Mouse (Mus musculus) frontal cortex, postnatal 25 days (tissue): Measurements from ENCODE around the gene Slc36a1.

Experiments
- DNase-seq, 2 experiments: peaks; one replicate each; pipeline ENCODE4 v3.0.0; 2022; ENCODE audit warnings: low spot score in 2 of 2

Gene Slc36a1

DNA sequence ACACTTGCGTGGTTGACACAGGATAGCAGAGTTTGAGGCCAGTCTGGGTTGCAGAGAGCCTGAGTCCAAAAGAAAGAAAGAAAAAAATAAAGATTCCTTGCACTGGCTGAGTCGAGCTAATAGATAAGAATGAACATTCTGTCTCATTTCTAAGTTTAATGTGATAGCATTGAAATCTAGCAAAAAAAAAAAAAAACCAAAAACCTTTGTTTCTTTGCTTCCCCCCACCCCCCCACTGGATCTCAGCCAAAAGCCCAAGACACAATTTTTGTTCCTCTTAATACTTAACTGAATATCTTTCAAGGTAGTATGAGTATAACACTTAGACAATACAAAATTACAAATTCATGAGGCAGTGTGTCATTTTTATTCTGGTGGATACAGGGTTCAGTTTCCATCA, 4.9 kb downstream of the Slc36a1 start:
- DNase-seq = no peak

GRCm38 (mm10) chr11:55209626-55210353, 5.6 kb downstream of the Slc36a1 start:
- no peak for DNase-seq

DNA sequence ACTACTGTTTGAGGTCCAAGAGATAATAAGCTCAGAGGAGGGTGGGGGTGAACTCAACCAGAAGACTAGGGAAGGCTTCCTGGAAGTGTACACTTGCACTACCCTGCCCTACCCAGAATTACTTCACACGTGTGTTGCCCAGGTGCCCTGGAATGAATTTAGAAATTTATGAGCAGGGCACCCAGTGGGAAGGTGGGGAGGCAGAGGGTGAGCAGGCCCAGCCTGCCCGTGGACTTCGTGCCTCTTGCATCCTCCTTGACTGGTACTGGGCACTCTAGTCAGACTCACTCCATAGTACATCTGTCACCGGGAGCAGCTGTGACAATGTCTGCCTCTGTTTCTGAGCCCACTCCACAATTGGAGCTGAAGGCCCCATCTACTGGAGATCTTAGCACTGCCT, 9.4 kb downstream of the Slc36a1 start:
- DNase-seq = no peak

- no peak for DNase-seq
These were observed 10.0 kb downstream of the Slc36a1 start for GRCm38 (mm10) chr11:55214161-55214560.

GRCm38 (mm10) chr11:55214978-55215377, 10.8 kb downstream of the Slc36a1 start:
- DNase-seq = no peak

- DNase-seq = no peak
These were observed 11.9 kb downstream of the Slc36a1 start for GRCm38 (mm10) chr11:55216061-55216460.

GRCm38 (mm10) chr11:55216830-55217229, 12.7 kb downstream of the Slc36a1 start:
- DNase-seq = no peak

DNA sequence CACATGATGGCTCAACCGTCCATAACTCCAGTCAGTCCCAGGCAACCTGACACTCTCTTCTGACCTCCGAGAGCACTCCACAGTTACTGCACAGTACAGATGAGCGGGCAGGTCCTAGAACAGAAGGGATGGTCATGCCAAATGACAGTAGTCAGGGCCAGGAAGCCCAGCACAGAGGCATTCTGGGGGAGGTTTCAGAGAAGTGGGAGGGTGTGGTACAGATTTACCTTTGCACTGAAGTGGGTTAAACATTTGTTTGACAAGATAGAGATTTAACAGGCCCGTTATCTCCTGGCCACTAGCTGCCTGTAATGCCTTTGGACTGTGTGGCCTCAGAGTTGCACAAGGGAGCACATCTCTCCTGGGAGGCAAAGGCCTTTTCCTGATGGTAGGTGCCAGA, 13.3 kb downstream of the Slc36a1 start:
- DNase-seq = no peak

GRCm38 (mm10) chr11:55217880-55218279, 13.7 kb downstream of the Slc36a1 start:
- no peak for DNase-seq

DNA sequence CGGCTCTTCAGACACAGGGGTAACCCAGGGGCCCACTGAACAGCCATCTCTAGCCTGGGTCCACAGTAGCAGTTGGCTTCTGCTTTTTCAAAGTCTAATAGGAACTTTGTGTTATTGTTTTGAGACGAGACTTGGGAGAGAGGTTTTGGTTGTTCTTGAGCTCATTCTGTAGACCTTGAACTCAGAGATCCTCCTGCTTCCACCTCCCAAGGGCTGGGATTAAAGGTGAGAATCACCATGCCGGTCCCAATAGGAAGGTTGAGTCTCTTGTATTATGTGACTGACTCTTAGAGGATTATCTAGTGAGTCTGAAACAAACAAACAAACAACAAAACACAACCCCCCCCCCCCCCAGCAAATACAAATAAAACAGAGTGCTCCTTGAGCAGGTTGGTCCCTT, 14.3 kb downstream of the Slc36a1 start:
- no peak for DNase-seq

GRCm38 (mm10) chr11:55221306-55221705, 17.2 kb downstream of the Slc36a1 start:
- no peak for DNase-seq

- DNase-seq = no peak
These were observed 26.9 kb downstream of the Slc36a1 start for GRCm38 (mm10) chr11:55231034-55231433.

DNA sequence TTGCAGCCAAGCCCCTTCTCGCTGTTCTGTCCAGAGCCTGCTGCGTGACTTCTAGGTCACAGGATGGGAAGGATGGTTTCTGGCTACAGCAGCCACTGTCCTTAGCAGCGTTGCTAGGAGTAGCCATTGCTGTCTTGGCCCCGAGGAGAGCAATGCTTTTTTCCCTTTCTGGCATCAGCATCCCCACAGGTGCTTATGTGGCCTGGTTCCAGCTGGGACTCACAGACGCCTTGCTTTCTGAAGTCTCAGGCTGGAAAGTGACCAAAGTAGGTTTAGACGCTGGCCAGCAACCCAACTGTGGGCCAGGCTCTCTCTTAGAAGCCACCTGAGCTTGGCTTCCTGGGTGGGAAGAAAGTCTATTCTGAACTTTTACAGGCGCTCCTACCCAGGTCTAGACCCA, 30.1 kb downstream of the Slc36a1 start:
- DNase-seq = no peak

DNA sequence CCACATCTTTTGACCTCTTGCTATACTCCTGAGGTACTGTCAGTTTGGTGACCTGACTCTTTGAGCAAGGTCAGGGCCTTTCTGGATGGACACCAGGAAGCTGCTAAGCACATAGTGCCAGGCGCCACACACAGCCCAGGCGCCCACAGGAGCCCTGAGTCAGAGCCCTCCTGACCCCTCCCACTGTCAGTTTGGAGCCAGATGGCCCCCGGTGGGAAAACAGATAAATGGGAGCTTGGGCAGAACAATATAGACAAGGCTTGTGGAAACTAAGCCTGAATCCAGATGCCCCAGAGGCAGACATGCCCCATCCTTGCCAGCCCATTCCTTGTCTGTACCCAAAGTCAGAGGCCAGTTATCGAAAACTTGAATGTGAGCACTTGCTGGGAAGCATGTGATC, 30.6 kb downstream of the Slc36a1 start:
- DNase-seq = no peak

DNA sequence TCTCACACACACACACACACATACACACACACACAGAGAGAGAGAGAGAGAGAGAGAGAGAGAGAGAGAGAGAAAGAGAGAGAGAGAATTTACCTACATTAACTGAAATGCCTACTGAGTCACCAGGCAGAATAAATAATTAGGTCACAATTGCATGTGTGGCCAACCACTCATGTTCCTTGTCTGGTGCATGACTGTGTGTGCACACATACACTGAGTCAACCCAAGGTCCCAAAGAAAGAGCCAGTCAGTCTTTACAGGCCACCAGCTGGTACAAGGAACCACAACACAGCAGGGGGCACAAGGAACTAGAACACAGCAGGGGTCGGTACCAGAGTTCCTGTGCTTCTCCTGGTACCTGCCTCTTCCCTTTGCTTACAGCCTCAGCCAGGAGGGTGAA, 32.7 kb downstream of the Slc36a1 start:
- DNase-seq = no peak

DNA sequence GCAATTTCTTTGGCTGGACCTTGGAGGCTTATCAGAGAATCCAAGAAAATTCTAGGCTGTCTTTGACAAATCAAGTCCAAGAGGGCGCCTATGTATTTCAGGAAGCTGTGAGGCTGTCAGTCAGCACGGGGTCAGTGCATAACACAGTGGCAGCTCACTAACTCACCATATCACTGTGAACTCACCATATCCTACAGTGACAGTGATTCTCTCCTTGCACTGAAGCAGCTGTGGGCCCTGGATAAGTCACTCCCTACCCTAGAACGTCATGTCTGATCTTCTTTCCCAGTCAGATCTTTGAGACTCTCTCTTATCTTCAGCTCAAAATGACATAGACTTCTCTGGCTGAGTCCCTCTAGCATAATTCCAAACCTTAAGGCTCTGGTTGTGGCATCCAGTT, 35.3 kb downstream of the Slc36a1 start:
- DNase-seq = no peak

DNA sequence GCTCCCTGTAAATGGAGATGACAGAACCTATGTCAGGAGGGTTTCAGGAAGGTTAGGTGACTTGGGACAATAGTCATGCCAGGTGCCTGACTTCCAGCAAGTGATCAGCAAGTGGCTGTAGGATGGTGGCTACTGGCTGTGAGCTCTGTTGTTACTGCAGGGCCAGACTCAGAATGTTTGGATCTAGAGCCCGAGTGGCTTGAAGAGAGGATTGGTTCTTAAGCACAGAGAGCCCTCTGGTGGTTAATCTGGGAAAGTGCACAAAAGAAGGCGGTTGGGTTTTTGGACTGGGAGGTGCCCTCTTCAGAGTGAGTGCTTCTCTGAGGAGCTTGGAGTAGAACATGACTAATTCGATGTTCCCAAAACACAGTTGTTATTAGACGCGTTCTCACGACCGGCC, 36.4 kb downstream of the Slc36a1 start:
- DNase-seq = peak; percentile 49 to 79

DNA sequence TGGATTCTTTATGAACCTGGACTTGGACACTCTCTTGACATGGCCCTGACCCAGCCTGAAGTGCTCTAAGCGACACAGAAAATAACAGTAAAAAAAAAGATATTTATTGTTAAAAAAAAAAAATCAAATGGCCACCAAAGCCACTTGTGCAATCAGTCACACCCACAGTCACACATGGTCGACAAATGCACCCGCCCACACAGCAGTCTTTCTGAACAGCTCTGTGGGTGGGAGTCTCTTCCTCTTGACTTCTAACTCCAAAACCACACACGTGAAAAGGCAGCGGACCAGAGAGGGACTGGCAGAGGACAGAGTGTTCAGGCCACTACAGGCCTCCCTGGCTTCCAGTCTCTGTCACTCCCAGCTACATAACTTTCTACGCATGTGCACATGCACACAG, 46.4 kb downstream of the Slc36a1 start:
- DNase-seq = no peak

- DNase-seq = no peak
These were observed 49.2 kb downstream of the Slc36a1 start for GRCm38 (mm10) chr11:55253391-55253790.

DNA sequence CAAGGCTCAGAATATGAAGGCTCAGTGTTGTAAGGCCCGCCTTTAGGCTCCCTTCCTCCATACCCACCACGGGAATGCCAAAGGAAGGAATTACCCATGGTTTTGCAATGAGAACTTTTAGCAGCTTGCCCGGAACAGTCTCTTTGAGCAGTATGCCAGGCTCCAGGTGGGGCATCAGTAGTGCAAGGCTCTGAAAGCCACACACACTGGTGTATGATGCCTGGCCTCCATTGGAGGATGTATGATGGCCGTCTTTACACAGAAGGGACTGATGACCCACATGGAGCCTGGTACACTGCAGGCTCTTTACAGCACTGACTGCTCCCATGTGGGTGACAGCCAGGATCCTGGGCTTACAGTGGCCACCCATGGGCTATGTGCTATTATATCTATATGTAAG, 57.0 kb downstream of the Slc36a1 start:
- no peak for DNase-seq

DNA sequence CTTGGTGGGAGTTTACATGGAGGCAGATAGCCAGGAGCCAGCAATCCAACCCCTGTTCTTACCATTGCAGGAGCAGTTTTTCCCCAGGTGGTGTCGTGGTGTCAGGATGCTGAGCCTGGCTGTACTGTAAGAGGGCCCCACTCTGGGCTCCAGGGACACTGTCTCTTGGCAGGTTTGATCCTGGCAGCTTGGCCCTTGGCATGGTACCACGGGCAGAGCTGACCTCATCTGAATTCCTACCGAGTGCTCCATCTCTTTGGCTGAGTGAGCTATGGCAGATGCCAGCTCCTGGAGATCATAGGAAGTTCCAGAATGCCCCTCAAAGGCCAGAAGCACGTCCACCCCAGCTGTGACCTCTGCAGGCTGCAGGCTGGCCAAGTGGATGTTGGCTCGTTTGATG, 57.9 kb downstream of the Slc36a1 start:
- no peak for DNase-seq

DNA sequence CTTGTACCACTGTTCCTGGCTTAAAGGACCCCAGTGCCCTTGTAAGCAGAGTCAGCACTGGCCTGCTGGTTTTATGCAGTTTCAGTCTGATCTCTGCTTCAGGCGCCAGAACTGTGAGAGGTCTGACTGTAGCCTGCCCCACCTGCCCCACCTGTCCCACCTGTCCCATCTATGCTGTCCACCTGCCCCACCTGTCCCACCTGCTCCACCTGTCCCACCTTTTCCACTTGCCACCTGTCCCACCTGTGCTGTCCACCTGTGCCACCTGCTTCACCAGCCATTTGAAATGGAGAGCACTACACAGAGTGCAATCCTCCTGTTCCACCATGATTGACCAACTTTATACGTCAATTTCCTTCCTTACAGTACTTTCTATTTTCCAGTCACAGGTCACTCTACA, 60.2 kb downstream of the Slc36a1 start:
- DNase-seq = no peak

DNA sequence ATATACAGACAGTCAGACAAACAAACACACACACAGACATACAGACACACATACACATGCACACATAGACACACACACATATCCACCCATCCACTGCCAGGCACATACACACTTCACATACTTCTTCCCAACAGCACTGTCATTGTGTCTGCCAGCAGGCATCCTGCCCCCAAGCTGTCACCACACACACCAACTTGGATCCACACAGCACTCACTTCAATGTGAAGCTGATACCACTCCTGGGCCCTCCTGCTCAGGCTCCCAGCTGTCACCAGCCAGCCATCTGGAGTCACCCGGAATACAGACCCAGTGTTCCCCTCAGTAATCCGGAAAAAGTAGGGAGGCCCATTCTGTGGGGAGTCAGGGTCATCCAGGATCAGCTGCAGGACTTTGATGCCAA, 61.5 kb downstream of the Slc36a1 start:
- DNase-seq = no peak

GRCm38 (mm10) chr11:55268580-55268979, 64.4 kb downstream of the Slc36a1 start:
- no peak for DNase-seq
